Mouse (Mus musculus): ENCODE results near the gene Frmd4a. TPM values are rescaled to one million over a fixed set of nuclear protein-coding genes. Genes with fewer than 3 reads are reported as not detected.
"Not testable (repeated sequence)": the region's sequence is repeated elsewhere in the genome, so short reads cannot be mapped to it uniquely, and the experiment has no call there.

Frmd4a gene
- total RNA-seq, 2 experiments from 2014 or later: 194 to 301 TPM

- ATAC-seq (replicated peaks; ENCODE audit: low FRiP score, poor library complexity, severe bottlenecking): no peak
Observed at GRCm38 (mm10) chr2:4586245-4586644, 568.7 kb downstream of the Frmd4a start.

GRCm38 (mm10) chr2:4587685-4588409 is 570.3 kb downstream of the Frmd4a start:
- no peak for ATAC-seq (replicated peaks; ENCODE audit: low FRiP score, poor library complexity, severe bottlenecking)

GRCm38 (mm10) chr2:4591647-4592046 is 574.1 kb downstream of the Frmd4a start:
- ATAC-seq (replicated peaks; ENCODE audit: low FRiP score, poor library complexity, severe bottlenecking): no peak

- no peak for ATAC-seq (replicated peaks; ENCODE audit: low FRiP score, poor library complexity, severe bottlenecking)
Observed at GRCm38 (mm10) chr2:4592666-4593065, 575.1 kb downstream of the Frmd4a start.

- peak; percentile 87 for ATAC-seq (replicated peaks; ENCODE audit: low FRiP score, poor library complexity, severe bottlenecking)
Observed at GRCm38 (mm10) chr2:4593433-4593832, 575.9 kb downstream of the Frmd4a start.

- no peak for ATAC-seq (replicated peaks; ENCODE audit: low FRiP score, poor library complexity, severe bottlenecking)
Observed at GRCm38 (mm10) chr2:4593878-4594387, 576.4 kb downstream of the Frmd4a start.

GRCm38 (mm10) chr2:4596992-4597391 is 579.5 kb downstream of the Frmd4a start:
- no peak for ATAC-seq (replicated peaks; ENCODE audit: low FRiP score, poor library complexity, severe bottlenecking)

- ATAC-seq (replicated peaks; ENCODE audit: low FRiP score, poor library complexity, severe bottlenecking): peak; percentile 56; the same call in 1 of the 2 replicates
Observed at GRCm38 (mm10) chr2:4601034-4601890, 583.7 kb downstream of the Frmd4a start.

GRCm38 (mm10) chr2:4603361-4603945 is 585.9 kb downstream of the Frmd4a start:
- no peak for ATAC-seq (replicated peaks; ENCODE audit: low FRiP score, poor library complexity, severe bottlenecking)

- no peak for ATAC-seq (replicated peaks; ENCODE audit: low FRiP score, poor library complexity, severe bottlenecking)
Observed at GRCm38 (mm10) chr2:4606559-4606958, 589.0 kb downstream of the Frmd4a start.

- no peak for ATAC-seq (replicated peaks; ENCODE audit: low FRiP score, poor library complexity, severe bottlenecking)
Observed at GRCm38 (mm10) chr2:4608253-4608652, 590.7 kb downstream of the Frmd4a start.

GRCm38 (mm10) chr2:4609433-4609832 is 591.9 kb downstream of the Frmd4a start:
- ATAC-seq (replicated peaks; ENCODE audit: low FRiP score, poor library complexity, severe bottlenecking): no peak

- ATAC-seq (replicated peaks; ENCODE audit: low FRiP score, poor library complexity, severe bottlenecking): no peak
Observed at GRCm38 (mm10) chr2:4611295-4611694, 593.8 kb downstream of the Frmd4a start.

- no peak for ATAC-seq (replicated peaks; ENCODE audit: low FRiP score, poor library complexity, severe bottlenecking)
Observed at GRCm38 (mm10) chr2:4611704-4612103, 594.2 kb downstream of the Frmd4a start.

GRCm38 (mm10) chr2:4614276-4614929 is 596.9 kb downstream of the Frmd4a start:
- 0 out of 2 replicates have a peak, but pooled peaks have one; percentile 36 for ATAC-seq (replicated peaks; ENCODE audit: low FRiP score, poor library complexity, severe bottlenecking)

GRCm38 (mm10) chr2:4615014-4615546 is 597.6 kb downstream of the Frmd4a start:
- ATAC-seq (replicated peaks; ENCODE audit: low FRiP score, poor library complexity, severe bottlenecking): no peak

GRCm38 (mm10) chr2:4616995-4617394 is 599.5 kb downstream of the Frmd4a start:
- no peak for ATAC-seq (replicated peaks; ENCODE audit: low FRiP score, poor library complexity, severe bottlenecking)

GRCm38 (mm10) chr2:4619126-4619525 is 601.6 kb downstream of the Frmd4a start:
- ATAC-seq (replicated peaks; ENCODE audit: low FRiP score, poor library complexity, severe bottlenecking): not testable (repeated sequence)

GRCm38 (mm10) chr2:4619893-4620593 is 602.5 kb downstream of the Frmd4a start:
- no peak for ATAC-seq (replicated peaks; ENCODE audit: low FRiP score, poor library complexity, severe bottlenecking)

All from erythroblast, adult 5-6 weeks (primary cell).